Mouse (Mus musculus) monocyte, adult 2 months (primary cell): ENCODE measurements at regions not wholly inside any gene's neighbourhood (a gene's known extent, or its start where the extent isn't known, plus 50 kb on each side); places are given as distances from the start of the nearest gene placed in this dataset.
A peak's percentile ranks its signal among the peaks of the same experiment; 100 is the strongest.

Experiments used
- DNase-seq, 2 experiments: peaks; one replicate each; pipeline ENCODE4 v3.0.0; 2022; ENCODE audit warnings: low spot score in 2 of 2, low read depth in 1 of 2

GRCm38 (mm10) chr6:35458250-35458649 is 81.4 kb downstream of the Mtpn start:
- no peak for DNase-seq

- DNase-seq = no peak
These were observed 94.7 kb downstream of the Mtpn start for GRCm38 (mm10) chr6:35445007-35445406.

- DNase-seq = no peak
These were observed 100.4 kb upstream of the Fam180a start for GRCm38 (mm10) chr6:35426301-35426700.

- no peak for DNase-seq
These were observed 98.6 kb upstream of the Fam180a start for GRCm38 (mm10) chr6:35424521-35424920.

- no peak for DNase-seq
These were observed 95.0 kb upstream of the Fam180a start for GRCm38 (mm10) chr6:35420924-35421323.

GRCm38 (mm10) chr6:35405044-35405443 is 79.1 kb upstream of the Fam180a start:
- DNase-seq = no peak

- DNase-seq = no peak
These were observed 77.5 kb upstream of the Fam180a start for GRCm38 (mm10) chr6:35403341-35403910.

GRCm38 (mm10) chr6:35395726-35396125 is 69.8 kb upstream of the Fam180a start:
- DNase-seq = no peak

GRCm38 (mm10) chr6:35388827-35389226 is 62.9 kb upstream of the Fam180a start:
- DNase-seq = no peak

- DNase-seq = no peak
These were observed 55.6 kb upstream of the Fam180a start for GRCm38 (mm10) chr6:35381536-35381935.

- DNase-seq = no peak
These were observed 55.0 kb upstream of the Fam180a start for GRCm38 (mm10) chr6:35380721-35381466.

- peak in 1 of 2 experiments; percentile 49 for DNase-seq
These were observed 53.9 kb upstream of the Fam180a start for GRCm38 (mm10) chr6:35379890-35380289.

GRCm38 (mm10) chr6:35378851-35379250 is 52.9 kb upstream of the Fam180a start:
- DNase-seq = no peak

GRCm38 (mm10) chr6:35377535-35377934 is 51.6 kb upstream of the Fam180a start:
- no peak for DNase-seq

GRCm38 (mm10) chr6:35376526-35376925 is 50.6 kb upstream of the Fam180a start:
- no peak for DNase-seq
